Mouse (Mus musculus): ENCODE results near the gene Pim3.

GRCm38 (mm10) chr15:88819026-88819905 is 42.7 kb upstream of the Pim3 start, which contains the start of the genes Alg12 and Creld2:
- TF ChIP-seq CTCF (IDR thresholded peaks at IDR 0.05; ENCODE audit: low read depth, low read length) (no peak), POLR2A (IDR thresholded peaks at IDR 0.05; ENCODE audit: extremely low read depth, insufficient read depth, low read length) (peak; percentile 68)
